Mouse (Mus musculus): ENCODE results near the gene Gm10842. TPM values are rescaled to one million over a fixed set of nuclear protein-coding genes. Genes with fewer than 3 reads are reported as not detected.

Gm10842 gene
- polyA plus RNA-seq, 1 experiment from 2014 or later, result not detected

DNA sequence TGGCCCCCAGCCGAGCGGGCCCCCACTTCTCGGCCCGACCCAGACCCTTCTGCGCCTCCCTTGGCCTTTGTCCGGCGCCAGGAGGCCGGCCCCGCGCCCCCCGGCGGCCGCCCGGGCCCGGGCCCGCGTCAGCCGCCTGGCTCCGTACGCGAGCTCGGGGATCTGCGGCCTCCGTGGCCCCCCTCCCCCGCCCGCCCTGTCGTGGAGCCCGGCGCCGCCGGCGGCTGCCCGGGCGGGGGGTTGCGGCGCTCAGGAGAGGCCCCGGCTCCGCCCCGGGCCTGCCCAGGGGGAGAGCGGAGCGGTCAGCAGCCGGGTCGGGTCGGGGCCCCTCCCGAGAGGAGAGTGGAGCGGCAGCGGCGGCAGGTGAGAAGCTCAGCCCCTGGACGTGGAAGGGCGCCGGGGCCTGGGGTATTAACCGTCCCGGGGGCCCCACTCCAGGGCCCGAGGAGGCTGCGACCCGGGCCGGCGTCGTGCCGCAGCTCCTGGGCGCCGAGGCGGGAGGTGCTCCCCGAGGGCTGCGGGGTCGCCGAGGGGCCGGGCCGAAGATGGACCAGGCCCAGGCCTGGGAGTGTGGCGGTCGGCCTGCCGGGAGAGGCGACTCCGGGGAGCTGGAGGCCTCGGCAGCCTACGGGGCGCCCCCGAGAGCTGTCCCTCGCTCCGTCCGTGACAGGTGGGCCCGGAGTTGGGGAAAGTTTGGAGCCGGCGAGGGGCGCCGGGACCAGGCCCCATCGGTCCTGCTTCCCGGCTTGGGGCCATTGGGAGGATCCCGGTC lies 35.2 kb downstream of the Gm10842 start:
- peak overlapping the region; percentile 81 for H3K27ac ChIP-seq (ENCODE audit: low read depth, low read length)
- WGBS, result 1% methylated on average over 73 of the region's 89 CpGs
- peak; percentile 93 for DNase-seq (ENCODE audit: low spot score, missing footprints)
- H3K4me1 ChIP-seq (ENCODE audit: control insufficient read depth, insufficient read depth, low read length), result peaks cover 11% of the 10 kb centered on the region
- peak overlapping the region; percentile 98 for H3K9ac ChIP-seq (ENCODE audit: low read length)
- peak; percentile 81 for ATAC-seq (ENCODE audit: low FRiP score)
- H3K27me3 ChIP-seq (ENCODE audit: control insufficient read depth, insufficient read depth, low read length), result no peaks in the 10 kb centered on the region
- H3K36me3 ChIP-seq (ENCODE audit: control insufficient read depth, insufficient read depth, low read length), result peaks cover 8% of the 10 kb centered on the region
- peak overlapping the region; percentile 64 for H3K4me2 ChIP-seq
- no peaks in the 10 kb centered on the region for H3K9me3 ChIP-seq (ENCODE audit: control insufficient read depth, low read length)
- peak overlapping the region; percentile 94 for H3K4me3 ChIP-seq (ENCODE audit: low read depth, low read length)

GRCm38 (mm10) chr11:105182461-105182855 lies 35.8 kb downstream of the Gm10842 start:
- H3K27me3 ChIP-seq (ENCODE audit: control insufficient read depth, insufficient read depth, low read length), result no peaks in the 10 kb centered on the region
- H3K36me3 ChIP-seq (ENCODE audit: control insufficient read depth, insufficient read depth, low read length), result peaks cover 8% of the 10 kb centered on the region
- H3K9me3 ChIP-seq (ENCODE audit: control insufficient read depth, low read length), result no peaks in the 10 kb centered on the region
- H3K27ac ChIP-seq (ENCODE audit: low read depth, low read length), result peak overlapping the region; percentile 81
- peak overlapping the region; percentile 64 for H3K4me2 ChIP-seq
- ATAC-seq (ENCODE audit: low FRiP score) (no peak), DNase-seq (ENCODE audit: low spot score, missing footprints) (no peak)
- WGBS, result 5% methylated on average over 4 of the region's 4 CpGs
- peak overlapping the region; percentile 98 for H3K9ac ChIP-seq (ENCODE audit: low read length)
- peak overlapping the region; percentile 94 for H3K4me3 ChIP-seq (ENCODE audit: low read depth, low read length)
- H3K4me1 ChIP-seq (ENCODE audit: control insufficient read depth, insufficient read depth, low read length), result peaks cover 11% of the 10 kb centered on the region

DNA sequence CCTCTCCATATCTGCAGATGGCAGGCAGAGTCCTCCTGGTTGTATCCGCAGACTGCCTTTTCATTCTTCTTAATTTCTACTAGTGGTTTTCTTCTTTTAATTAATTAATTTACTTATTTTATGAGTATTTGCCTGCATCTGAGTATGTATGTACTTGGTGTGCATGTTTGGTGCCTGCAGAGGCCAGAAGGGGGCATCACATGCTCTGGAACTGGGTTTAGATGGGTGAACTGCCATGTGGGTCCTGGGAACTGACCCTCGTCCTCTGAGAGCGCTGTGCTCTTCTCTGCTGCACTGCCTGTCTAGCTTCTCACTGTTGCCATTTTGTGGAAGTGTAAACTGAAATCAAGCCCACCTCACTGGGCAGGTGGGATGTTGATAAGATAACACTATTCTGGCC lies 38.0 kb downstream of the Gm10842 start:
- no peak for ATAC-seq (ENCODE audit: low FRiP score)
- 98% methylated on average over 3 of the region's 3 CpGs for WGBS
- no peaks in the 10 kb centered on the region for H3K27me3 ChIP-seq (ENCODE audit: control insufficient read depth, insufficient read depth, low read length)
- peaks cover 9% of the 10 kb centered on the region for H3K4me1 ChIP-seq (ENCODE audit: control insufficient read depth, insufficient read depth, low read length)
- H3K9ac ChIP-seq (ENCODE audit: low read length), result no peak overlapping the region
- DNase-seq (ENCODE audit: low spot score, missing footprints), result no peak
- no peak overlapping the region for H3K4me3 ChIP-seq (ENCODE audit: low read depth, low read length)
- no peak overlapping the region for H3K4me2 ChIP-seq
- peaks cover 8% of the 10 kb centered on the region for H3K36me3 ChIP-seq (ENCODE audit: control insufficient read depth, insufficient read depth, low read length)
- no peaks in the 10 kb centered on the region for H3K9me3 ChIP-seq (ENCODE audit: control insufficient read depth, low read length)
- H3K27ac ChIP-seq (ENCODE audit: low read depth, low read length), result no peak overlapping the region

- H3K9ac ChIP-seq (ENCODE audit: low read length), result no peak overlapping the region
- no peak overlapping the region for H3K27ac ChIP-seq (ENCODE audit: low read depth, low read length)
- DNase-seq (ENCODE audit: low spot score, missing footprints), result no peak
- WGBS, result 97% methylated on average over 3 of the region's 3 CpGs
- no peaks in the 10 kb centered on the region for H3K36me3 ChIP-seq (ENCODE audit: control insufficient read depth, insufficient read depth, low read length)
- H3K27me3 ChIP-seq (ENCODE audit: control insufficient read depth, insufficient read depth, low read length), result no peaks in the 10 kb centered on the region
- H3K4me1 ChIP-seq (ENCODE audit: control insufficient read depth, insufficient read depth, low read length), result no peaks in the 10 kb centered on the region
- no peak overlapping the region for H3K4me3 ChIP-seq (ENCODE audit: low read depth, low read length)
- no peaks in the 10 kb centered on the region for H3K9me3 ChIP-seq (ENCODE audit: control insufficient read depth, low read length)
- no peak overlapping the region for H3K4me2 ChIP-seq
- ATAC-seq (ENCODE audit: low FRiP score), result no peak
These were observed 45.5 kb downstream of the Gm10842 start for GRCm38 (mm10) chr11:105192186-105192585.

Other genes starting within 250 kb of the Gm10842 start
- not detected in 2 replicates for gene Efcab3, start 83.3 kb upstream of the Gm10842 start, polyA plus RNA-seq (2014; fragmentation: Nextera tagmentation; extraction: Ambion mirVana)
- gene Mettl2, start 20.5 kb upstream of the Gm10842 start, polyA plus RNA-seq (2014; fragmentation: Nextera tagmentation; extraction: Ambion mirVana), result 41.4 and 46.9 TPM in 2 replicates
- gene Tlk2, start 31.9 kb downstream of the Gm10842 start, polyA plus RNA-seq (2014; fragmentation: Nextera tagmentation; extraction: Ambion mirVana), result 29.4 and 33.1 TPM in 2 replicates
- gene Mrc2, start 145.8 kb downstream of the Gm10842 start, polyA plus RNA-seq (2014; fragmentation: Nextera tagmentation; extraction: Ambion mirVana), result 6.7 and 7.0 TPM in 2 replicates

All from midbrain, embryonic 11.5 days (tissue).